Mouse (Mus musculus) erythroblast, embryonic 14.5 days (primary cell): Measurements from ENCODE around the gene Cyp26c1. TPM values are rescaled to one million over a fixed set of nuclear protein-coding genes. Genes with fewer than 3 reads are reported as not detected.

Source experiments
- H3K27me3 ChIP-seq: 2 replicates; pipeline ENCODE4 v1.6.1; 2012; ENCODE audit warnings: inconsistent platforms; ENCODE audit not compliant: control insufficient read depth
- H3K36me3 ChIP-seq: 2 replicates; pipeline ENCODE4 v1.6.1; 2012; ENCODE audit warnings: mild to moderate bottlenecking, inconsistent platforms; ENCODE audit not compliant: control insufficient read depth
- H3K4me1 ChIP-seq: 2 replicates; pipeline ENCODE4 v1.6.1; 2012; ENCODE audit warnings: inconsistent platforms; ENCODE audit not compliant: control insufficient read depth
- H3K4me3 ChIP-seq: replicated peaks from 2 replicates; pipeline ENCODE3; 2012; ENCODE audit warnings: moderate library complexity, mild to moderate bottlenecking, inconsistent platforms
- H3K9me3 ChIP-seq: 2 replicates; pipeline ENCODE4 v1.6.1; 2012; ENCODE audit warnings: low read length, inconsistent platforms, mixed read lengths; ENCODE audit not compliant: control insufficient read depth
- GATA1 ChIP-seq: IDR thresholded peaks from 2 replicates; pipeline ENCODE4 v1.6.1; 2012; ENCODE audit warnings: low read length, inconsistent platforms, mixed read lengths
- TAL1 ChIP-seq: IDR thresholded peaks from 3 replicates; pipeline ENCODE4 v1.6.1; 2012; ENCODE audit warnings: low read length, inconsistent platforms, mixed read lengths
- polyA plus RNA-seq: library from polyadenylated mRNA; stranded (reverse); fragments of >175 nt; gene quantifications from 2 replicates; pipeline ENCODE4 v1.2.3, GENCODE M21; 2012

The Cyp26c1 gene
- polyA plus RNA-seq, 1 experiment = not detected

DNA sequence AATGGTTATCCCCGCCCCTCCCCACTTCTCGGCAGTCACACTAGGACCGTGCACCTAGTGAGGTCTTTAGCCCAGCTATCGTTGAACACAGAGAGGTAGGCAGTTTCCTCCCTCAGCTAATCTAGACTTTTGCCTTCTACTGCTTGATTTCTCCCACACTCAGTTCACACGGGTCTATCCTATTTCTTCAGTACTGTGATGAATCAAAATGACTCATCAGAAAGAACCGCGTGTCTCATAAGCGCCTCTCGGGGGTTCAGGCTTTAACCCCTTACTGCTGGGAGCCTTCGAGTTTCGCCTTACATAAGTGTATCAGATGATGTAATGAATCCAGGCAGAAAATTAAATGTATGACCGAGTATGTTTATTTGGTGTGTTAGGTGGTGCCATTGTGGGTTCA is 12.0 kb upstream of the Cyp26c1 start:
- Histone ChIP-seq H3K36me3 (peaks cover 37% of the 10 kb centered on the region), H3K4me3 (no peak overlapping the region), H3K27me3 (no peaks in the 10 kb centered on the region), H3K4me1 (peaks cover 23% of the 10 kb centered on the region), H3K9me3 (no peaks in the 10 kb centered on the region)
- TF ChIP-seq TAL1 (no peak), GATA1 (no peak)

DNA sequence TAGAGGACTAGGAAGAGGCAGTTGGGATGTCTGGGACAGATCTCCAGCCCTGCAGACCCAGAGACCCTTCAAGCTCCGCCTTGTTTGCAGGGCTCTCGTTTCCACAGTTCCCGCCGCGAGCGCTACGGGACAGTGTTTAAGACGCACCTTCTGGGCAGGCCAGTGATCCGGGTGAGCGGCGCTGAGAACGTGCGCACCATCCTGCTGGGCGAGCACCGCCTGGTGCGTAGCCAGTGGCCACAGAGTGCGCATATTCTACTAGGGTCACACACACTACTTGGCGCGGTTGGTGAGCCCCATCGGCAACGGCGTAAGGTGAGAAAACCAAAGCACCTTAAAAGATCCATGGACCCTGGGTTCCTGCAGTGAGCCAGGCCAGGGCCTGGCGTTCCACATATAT is 966 bp downstream of the Cyp26c1 start:
- H3K36me3 ChIP-seq = peaks cover 65% of the 10 kb centered on the region
- H3K27me3 ChIP-seq = peaks cover 24% of the 10 kb centered on the region
- H3K9me3 ChIP-seq = no peaks in the 10 kb centered on the region
- no peak overlapping the region for H3K4me3 ChIP-seq
- TF ChIP-seq GATA1 = no peak
- no peak for TF ChIP-seq TAL1
- peaks cover 1% of the 10 kb centered on the region; the same call in 1 of the 2 replicates for H3K4me1 ChIP-seq

DNA sequence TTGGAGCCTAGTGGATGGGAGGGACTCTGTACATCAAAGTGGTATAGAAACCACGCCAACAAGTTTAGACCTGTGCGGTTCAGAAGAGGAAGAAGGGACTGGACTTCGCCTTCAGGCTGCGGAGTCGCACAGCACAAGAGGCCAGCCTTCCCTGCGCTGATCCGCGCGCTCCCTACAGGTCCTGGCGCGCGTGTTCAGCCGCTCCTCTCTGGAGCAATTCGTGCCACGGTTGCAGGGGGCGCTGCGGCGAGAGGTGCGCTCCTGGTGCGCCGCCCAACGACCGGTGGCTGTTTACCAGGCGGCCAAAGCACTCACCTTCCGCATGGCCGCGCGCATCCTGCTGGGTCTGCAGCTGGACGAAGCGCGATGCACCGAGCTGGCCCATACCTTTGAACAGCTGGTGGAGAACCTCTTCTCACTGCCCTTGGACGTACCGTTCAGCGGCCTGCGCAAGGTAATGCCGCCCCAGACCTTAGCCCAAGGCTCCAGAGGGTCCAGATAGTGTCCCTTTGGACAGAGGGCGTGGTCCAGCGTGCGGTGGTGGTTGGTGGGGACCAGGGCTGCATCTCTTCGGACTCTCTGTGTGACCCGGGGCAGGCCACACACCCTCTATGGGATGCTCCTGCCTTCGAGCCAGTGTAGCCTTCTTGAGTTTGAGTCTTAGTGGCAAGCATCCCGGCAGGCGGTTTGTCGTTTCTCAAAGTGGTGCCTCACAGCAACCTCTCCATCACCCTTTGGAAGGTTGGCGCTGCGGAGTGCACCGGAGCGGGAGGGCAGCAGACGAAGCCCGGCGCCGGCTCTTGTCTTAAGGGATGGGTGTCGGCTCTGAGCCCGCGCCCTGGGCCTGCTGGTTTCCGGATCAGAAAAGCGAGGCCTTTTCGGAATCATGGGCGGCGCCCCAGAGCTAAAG is 1.8 kb downstream of the Cyp26c1 start:
- Histone ChIP-seq H3K36me3 (peaks cover 60% of the 10 kb centered on the region), H3K4me1 (peaks cover 1% of the 10 kb centered on the region; the same call in 1 of the 2 replicates), H3K27me3 (peaks cover 33% of the 10 kb centered on the region), H3K4me3 (no peak overlapping the region), H3K9me3 (no peaks in the 10 kb centered on the region)
- no peak for TF ChIP-seq TAL1
- no peak for TF ChIP-seq GATA1

DNA sequence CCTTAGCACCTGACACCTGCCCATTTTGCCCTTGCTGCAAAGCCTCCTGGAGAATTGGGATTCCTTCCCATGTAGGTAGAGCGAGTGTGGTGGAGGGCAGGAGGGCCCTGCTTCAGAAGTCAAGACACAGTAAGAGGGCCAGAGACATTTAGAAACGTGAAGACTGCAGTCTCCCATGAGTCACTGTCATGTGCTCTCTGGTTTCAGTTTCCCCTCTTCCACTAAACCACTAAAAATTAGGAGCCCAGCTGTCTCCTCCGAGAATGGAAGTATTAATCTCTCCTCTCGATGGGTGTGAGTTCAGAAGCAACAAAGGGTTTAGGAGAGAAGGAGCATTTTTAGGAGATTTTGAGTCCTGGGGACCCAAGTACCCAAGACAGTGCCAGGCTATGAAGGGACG is 4.1 kb downstream of the Cyp26c1 start:
- H3K36me3 ChIP-seq = peaks cover 42% of the 10 kb centered on the region
- no peaks in the 10 kb centered on the region for H3K9me3 ChIP-seq
- H3K4me1 ChIP-seq = peaks cover 1% of the 10 kb centered on the region; the same call in 1 of the 2 replicates
- TF ChIP-seq GATA1 = no peak
- TF ChIP-seq TAL1 = no peak
- H3K27me3 ChIP-seq = peaks cover 55% of the 10 kb centered on the region
- H3K4me3 ChIP-seq = no peak overlapping the region

DNA sequence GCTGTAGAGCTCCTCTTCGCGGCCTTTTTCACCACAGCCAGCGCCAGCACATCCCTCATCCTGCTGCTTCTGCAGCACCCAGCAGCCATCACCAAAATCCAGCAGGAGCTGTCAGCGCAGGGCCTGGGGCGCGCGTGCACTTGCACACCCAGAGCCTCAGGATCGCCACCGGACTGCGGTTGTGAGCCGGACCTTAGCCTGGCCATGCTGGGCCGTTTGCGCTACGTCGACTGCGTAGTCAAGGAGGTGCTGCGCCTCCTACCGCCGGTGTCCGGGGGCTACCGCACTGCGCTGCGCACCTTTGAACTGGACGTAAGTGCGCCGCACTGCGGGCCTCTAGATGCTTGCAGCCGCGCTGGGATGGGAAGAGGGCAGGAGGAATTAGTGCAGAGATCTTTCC is 5.3 kb downstream of the Cyp26c1 start:
- Histone ChIP-seq H3K9me3 (no peaks in the 10 kb centered on the region), H3K27me3 (peaks cover 65% of the 10 kb centered on the region), H3K4me3 (no peak overlapping the region), H3K4me1 (peaks cover 1% of the 10 kb centered on the region; the same call in 1 of the 2 replicates), H3K36me3 (peaks cover 32% of the 10 kb centered on the region)
- no peak for TF ChIP-seq GATA1
- TF ChIP-seq TAL1 = no peak

DNA sequence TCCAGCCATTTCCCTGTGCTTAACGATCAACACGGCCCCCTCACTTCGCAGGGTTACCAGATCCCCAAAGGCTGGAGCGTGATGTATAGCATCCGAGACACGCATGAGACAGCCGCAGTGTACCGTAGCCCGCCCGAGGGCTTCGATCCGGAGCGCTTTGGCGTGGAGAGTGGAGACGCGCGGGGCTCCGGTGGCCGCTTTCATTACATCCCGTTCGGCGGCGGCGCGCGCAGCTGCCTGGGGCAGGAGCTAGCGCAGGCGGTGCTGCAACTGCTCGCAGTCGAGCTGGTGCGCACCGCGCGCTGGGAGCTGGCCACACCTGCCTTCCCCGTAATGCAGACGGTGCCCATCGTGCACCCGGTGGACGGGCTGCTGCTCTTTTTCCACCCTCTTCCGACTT is 7.5 kb downstream of the Cyp26c1 start:
- Histone ChIP-seq H3K9me3 (no peaks in the 10 kb centered on the region; the same call in 1 of the 2 replicates), H3K4me3 (no peak overlapping the region), H3K27me3 (peaks cover 75% of the 10 kb centered on the region), H3K36me3 (peaks cover 14% of the 10 kb centered on the region), H3K4me1 (no peaks in the 10 kb centered on the region; the same call in 1 of the 2 replicates)
- no peak for TF ChIP-seq TAL1
- no peak for TF ChIP-seq GATA1

DNA sequence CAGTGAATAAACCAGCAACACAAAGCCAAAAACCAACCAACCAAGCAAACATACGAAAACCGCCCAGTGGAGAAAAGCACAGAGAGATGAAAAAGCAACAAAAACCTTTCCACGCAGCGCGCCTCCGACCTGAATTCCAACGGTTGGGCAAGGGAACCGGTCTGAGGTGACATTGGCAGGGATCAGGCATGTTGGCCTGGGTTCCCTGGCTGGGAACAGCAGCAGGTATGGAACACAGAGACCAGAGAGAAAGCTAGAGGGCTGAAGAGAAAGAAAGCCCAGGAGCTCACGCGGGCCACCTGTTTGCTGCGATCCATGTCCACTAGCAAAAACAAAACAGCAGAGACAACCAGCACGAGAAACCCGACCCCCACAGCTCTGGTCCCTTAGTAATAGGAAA is 9.8 kb downstream of the Cyp26c1 start:
- no peak for TF ChIP-seq GATA1
- no peak for TF ChIP-seq TAL1
- Histone ChIP-seq H3K4me3 (no peak overlapping the region), H3K36me3 (peaks cover 3% of the 10 kb centered on the region)

DNA sequence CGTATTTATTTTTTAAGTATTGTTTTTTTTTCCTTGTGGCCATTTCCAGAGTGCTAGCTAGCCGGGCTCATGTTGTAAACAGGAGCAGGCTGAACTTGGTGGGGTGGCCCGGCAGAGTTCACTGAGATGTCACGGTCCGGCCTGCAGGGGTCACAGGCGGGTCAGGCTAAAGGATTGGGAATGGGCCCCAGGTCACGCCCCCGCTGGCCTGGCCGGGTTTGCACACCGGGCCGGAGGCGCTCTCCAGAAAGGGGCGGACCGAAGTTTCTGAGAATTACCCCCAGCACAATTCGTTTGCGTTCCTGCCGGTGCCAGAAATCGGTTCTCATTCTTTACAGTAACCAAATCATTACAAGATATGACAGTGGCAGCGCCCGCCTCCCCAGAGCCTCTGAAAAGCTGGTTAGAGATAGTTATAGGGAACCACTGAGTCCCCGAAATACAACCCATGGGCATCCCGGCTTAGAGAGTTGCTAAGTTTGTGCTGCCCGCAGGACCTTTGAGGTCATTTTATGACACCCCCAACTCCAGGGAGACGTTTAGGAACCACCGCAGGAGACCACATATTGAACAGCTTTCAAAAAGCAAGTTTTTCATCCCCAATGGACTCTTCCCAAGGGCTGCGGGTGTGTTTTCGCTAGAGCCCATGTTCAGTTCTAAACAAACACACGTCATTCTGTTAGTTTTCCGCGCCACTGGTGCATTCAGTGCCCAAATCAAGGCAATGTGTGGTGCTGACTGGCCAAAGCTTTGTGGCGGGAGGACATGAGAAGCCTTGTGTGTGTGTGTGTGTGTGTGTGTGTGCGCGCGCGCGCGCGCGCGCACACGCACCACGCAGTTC is 10.6 kb downstream of the Cyp26c1 start:
- peaks cover 2% of the 10 kb centered on the region; the same call in 1 of the 2 replicates for H3K9me3 ChIP-seq
- H3K36me3 ChIP-seq = no peaks in the 10 kb centered on the region
- peaks cover 100% of the 10 kb centered on the region for H3K27me3 ChIP-seq
- TF ChIP-seq TAL1 (no peak), GATA1 (no peak)
- H3K4me1 ChIP-seq = no peaks in the 10 kb centered on the region; the same call in 1 of the 2 replicates
- no peak overlapping the region for H3K4me3 ChIP-seq

More for the DNA sequence above, 9.8 kb downstream of the Cyp26c1 start:
- Histone ChIP-seq H3K4me1 (no peaks in the 10 kb centered on the region; the same call in 1 of the 2 replicates), H3K9me3 (peaks cover 2% of the 10 kb centered on the region; the same call in 1 of the 2 replicates), H3K27me3 (peaks cover 98% of the 10 kb centered on the region)
